Mouse (Mus musculus) cerebellum, postnatal 25 days (tissue): ENCODE measurements around the gene Rnf121.
"Not testable (repeated sequence)": the region's sequence is repeated elsewhere in the genome, so short reads cannot be mapped to it uniquely, and the experiment has no call there.

ENCODE experiments used
- DNase-seq, 2 experiments: peaks; one replicate each; pipeline ENCODE4 v3.0.0; 2021; ENCODE audit warnings: mixed read lengths in 2 of 2

The Rnf121 gene

DNA sequence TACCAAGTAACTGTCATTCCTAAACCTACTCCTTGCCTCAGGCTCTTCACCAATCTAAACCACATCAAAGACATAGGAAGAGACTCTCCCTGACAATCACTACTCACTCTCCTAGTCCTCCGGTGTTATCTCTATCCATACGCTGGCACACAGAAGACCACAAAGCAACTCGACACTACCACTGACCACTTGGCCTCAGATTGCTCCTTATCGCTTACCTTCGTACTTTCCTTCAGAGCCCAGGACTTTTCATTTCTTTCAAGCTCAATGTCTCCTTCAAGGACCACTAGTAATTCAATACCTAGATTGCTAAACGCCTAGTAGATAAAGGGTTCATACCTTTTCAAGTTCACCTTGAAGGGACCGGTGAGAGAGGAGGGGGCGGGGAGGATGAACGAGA lies 1.4 kb downstream of the Rnf121 start:
- no peak for DNase-seq

DNA sequence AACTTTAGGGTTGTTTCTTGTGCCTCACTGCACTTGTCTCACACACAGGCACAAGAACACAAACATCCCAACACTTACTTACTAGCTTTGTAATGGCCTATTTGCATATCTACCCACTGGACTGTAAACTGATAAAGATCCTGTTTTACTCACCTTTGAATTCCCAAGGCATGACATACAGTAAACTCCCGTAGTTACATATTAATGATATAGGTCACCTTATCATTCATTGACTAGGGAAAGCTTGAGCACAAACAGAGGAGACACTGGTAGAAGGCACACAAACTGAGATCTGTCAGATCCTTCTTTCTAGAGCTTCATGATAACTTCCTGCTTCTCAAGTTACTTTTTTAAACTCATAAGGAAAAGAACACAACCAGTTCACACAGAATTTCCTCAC lies 3.1 kb downstream of the Rnf121 start:
- no peak for DNase-seq

DNA sequence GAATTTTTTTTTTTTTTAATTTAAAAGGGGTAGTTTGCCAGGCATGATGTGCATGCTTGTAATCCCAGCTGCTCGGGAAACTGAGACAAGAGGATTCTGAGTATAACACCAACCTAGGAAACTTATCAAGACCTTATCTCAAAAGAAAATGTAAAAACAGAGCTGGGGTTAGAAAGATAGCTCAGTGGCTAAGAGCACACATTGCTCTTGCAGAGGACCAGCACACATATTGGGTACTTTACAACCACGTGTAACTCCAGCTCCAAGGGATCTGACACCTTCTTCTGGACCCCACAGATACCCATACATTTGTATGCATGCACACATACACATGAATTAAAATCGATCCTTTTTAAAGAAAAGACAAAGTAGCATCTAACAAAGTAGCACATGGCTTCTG lies 3.9 kb downstream of the Rnf121 start:
- no peak for DNase-seq

DNA sequence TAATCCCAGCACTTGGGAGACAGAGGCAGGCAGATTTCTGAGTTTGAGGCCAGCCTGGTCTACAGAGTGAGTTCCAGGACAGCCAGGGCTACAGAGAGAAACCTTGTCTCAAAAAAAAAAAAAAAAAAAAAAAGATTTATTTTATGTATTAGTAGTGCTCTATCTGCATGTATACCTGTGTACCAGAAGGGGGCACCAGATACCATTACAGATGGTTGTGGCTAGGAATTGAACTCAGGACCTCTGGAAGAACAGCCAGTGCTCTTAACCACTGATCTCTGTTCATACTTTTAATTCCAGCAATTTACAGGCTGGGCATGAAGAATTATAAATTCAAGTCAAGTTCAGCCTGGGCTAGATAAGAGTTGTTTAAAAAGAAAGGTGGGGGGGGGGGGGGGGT lies 16.7 kb downstream of the Rnf121 start:
- DNase-seq: not testable (repeated sequence)

DNA sequence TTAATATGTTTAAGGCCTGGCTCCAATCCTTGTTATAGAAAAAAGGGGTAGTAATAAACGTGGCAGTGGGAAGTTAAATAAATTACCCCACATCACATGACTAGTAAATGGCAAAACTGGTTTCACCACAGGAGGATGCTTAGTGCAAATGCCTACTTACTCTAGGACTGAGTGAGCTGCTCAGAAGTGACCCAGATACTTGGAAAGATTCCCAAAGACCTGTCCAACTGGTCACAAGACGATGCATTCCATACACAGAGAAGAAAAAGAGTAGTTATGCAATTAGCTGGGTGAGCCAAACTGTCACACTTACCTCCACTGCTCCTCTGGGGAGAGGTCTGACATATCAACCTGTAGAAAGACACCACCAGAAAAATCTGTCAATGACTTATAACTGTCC lies 23.0 kb downstream of the Rnf121 start:
- no peak for DNase-seq

DNA sequence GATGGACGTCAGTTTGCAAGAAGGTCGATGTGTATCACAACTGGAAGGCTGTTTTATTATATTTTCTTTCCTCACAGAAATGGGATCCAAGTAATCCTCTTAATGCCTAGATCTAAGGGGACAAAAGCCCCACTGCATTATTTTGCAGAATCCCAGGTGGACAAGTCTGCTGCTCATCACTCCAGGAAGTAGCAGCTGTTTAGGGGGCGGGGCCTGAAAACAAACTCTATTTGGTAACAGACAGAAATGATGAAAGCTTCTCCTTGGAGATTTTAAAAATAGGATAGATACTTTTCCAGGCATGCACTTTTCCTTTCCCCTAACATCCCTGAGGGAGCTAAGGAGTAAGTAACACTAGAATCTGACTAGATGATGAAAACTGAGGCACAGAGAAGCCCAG lies 28.0 kb downstream of the Rnf121 start:
- DNase-seq: no peak

DNA sequence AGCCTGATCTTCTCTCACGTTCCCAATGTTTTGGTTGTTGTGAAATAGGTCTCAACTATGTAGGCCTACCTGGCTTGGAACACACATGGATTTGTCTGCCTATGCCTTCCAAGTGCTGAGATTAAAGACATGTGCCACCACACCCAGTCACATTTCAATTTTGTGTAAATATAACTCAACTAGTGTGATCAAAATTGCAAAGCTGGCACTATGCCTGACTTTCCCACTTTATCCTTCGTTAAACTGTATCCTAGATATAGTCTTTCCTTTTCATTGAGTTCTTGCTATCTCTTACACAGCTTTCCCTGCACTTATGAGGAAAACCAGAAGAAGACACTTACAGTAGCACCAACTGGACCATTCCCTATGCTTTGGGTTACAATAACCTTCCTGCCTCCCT lies 29.7 kb downstream of the Rnf121 start:
- no peak for DNase-seq

DNA sequence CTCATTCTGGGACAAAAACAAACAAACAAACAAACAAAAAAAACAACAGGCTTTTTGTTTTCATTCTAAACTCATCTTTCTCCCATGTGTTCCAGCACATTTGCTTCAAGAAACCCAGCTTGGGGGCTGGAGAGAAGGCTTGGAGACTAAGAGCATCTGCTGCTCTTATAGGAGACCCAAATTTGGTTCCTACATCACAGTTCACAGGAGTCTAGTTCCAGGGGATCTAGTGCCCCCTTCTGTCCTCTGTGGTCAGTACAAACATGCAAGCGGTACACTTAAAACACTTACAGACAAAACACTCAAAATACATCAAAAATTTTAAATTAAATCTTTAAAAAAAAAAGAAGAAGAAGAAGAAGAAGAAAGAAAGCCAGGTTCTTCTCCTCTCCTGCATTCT lies 30.4 kb downstream of the Rnf121 start:
- peak; percentile 15 to 51 for DNase-seq

DNA sequence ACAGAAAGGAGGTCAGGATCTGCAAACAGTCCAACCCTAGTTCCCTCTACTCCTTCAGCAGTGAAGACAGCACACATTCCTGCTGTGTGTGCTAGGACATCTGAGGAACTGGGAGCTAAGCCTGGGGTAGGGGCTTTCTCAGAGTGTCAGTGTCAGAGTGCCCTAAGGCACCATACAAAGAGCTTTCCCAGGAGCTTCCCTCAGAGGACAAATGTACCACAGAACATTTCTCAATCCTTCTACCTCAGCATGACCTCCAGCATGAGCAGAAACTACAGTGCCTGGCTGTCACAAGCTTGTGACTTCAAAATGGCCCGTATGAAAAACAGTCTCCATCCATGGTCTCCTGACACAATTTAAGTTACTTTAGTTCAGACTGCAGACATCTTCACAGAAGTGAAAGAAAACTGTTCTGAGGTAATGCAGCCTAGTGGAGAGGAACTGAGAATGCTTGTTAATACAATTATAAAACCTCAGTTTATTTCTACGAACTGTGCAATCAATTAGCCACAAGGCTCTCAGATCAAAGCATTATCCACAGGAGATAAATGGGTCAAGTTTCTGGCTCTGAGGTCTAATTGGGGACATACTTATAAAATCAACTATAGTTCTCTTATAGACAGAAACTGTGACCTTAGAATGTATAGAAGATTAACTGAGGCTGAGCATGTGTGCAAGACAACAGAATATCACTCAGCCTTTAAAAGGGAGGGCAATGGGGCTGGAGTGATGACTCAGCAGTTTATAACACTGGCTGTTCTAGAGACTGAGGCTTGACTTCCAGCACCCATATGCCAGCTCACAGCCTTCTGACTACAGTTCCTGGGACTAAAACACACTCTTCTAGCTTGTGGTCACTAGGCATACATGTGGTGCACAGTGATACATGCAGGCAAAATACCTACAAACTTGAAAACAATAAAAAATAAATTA lies 39.8 kb downstream of the Rnf121 start:
- no peak for DNase-seq

DNA sequence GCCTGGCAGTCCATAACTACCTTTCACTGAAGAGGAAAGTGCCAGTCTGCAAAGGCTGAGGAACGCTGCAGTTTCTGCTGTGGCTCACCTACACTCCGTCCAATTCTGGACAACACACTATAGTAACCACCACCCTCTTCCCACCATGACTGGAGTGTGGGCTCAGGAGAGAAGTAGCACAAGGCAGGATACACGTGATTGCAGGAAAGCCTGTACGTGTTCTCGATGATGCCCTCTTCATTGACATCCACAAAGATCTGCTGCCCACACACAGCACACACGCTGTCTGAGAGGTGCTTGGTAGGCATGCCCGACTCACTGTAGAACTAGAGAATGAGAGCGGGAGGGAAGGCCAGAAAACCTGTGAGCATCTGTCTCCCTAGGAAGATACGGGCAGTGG lies 41.4 kb downstream of the Rnf121 start:
- no peak for DNase-seq

DNA sequence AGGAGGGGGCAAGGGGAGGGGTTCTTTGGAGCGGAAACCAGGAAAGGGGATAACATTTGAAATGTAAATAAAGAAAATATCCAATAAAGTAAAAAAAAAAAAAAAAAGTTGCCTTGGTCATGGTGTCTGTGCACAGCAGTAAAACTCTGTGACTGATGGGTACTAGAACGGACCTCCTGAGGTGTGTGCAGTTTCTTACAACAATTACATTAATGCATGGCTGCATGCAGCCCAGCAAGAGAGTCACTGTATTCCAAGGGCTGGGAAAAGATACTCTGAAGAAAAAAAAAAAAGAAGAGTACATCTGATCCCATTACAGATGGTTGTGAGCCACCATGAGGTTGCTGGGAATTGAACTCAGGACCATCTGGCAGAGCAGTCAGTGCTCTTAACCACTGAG lies 44.3 kb downstream of the Rnf121 start:
- not testable (repeated sequence) for DNase-seq

DNA sequence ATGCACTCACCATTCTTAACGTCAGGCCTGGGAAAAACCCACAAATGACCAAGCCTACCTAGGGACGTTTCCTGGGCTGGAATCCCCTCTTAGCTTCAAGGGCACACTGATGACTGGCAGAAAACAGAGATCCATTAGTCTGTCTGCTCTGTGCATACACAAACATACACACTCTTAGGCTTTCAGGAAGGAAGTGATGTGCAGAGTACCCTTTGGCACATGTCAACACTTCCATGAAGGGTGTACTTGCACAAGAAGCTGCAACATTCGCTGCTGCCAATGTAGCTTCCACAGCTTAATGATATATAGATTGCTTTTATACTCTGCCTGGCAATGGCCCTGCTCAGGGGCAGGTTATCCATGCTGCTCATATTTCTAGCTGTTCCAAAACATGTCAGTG lies 45.9 kb downstream of the Rnf121 start:
- no peak for DNase-seq

DNA sequence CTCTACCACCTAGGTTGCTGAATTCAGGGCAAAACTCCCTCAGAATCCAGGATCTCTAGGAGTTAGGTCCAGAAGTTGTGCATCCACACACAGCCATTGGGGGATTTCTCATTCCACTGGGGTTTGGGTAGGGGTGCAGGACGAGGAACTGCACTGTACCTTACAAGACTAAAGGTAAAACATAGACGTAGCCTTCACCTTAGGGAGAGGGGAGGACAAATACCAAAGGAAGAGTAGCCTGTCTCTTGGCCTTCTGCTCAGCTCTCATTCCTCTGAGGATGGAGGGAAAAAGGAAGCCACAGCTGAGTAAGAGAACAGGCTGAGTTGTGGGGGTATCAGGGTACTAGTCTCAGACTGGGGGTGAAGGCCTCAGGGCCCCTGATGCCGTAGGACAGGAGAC lies 46.7 kb downstream of the Rnf121 start, which contains the start of gene Il18bp:
TSS of gene Il18bp (minus strand) at position 101 of the 400 bp plus-strand sequence.
- no peak for DNase-seq

DNA sequence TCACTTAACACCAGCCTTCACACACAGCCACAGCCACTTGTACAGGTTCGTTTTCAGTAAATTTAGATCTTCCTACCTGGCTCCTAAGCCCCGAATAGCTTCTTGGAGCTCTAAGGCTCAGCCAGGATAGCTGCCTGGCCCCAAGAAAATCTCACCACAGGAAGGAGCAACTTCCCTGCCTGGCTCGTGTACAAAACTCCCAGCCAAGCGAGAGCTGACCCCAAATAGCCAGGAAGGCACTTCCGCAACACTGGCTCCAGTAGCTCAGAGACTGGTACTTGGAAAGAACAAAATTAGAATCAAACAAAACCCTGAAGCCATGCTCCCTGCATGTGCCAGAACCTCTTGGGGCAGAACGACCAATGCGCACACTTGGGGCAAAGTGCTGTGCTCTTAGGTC lies 47.2 kb downstream of the Rnf121 start:
- DNase-seq: peak in 1 of 2 experiments; percentile 43

DNA sequence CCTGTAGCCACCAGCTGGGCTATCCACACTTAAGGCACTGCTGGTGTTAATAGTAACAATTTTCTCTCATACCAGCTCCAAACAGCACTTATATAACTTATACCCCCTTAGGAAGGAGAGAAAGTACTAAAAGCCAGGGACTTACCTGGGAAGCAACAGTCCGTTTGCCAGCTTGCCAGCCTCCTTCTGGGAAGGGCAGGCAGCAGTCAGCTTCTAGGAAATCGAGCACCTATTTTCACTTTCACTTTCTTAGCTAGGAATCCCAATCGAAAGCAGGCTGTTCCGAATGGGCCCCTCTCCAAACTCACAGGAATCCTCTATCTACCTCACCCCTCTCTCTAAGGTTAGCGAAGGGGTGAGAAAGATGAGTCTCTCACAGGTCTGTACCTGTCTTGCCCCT lies 47.8 kb downstream of the Rnf121 start:
- DNase-seq: no peak

DNA sequence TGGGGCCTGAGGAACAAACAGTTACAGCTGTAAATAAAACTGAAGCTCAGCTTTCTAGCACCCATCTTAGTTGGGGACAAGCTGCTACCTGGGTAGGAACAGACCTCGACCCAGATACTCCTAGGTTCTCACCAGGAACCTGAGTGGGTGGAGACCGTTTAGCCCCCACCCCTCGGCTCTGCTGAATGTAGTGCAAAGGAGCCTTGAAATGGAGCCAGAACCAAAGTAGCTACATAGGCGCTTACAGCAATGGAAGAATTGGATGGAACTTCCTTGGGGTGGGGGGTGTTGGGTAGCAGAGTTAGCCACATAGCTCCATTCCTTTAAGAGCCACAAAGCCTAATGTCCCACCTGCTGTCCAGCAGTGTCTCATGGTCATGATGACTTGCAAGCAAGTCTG lies 48.3 kb downstream of the Rnf121 start:
- DNase-seq: no peak

DNA sequence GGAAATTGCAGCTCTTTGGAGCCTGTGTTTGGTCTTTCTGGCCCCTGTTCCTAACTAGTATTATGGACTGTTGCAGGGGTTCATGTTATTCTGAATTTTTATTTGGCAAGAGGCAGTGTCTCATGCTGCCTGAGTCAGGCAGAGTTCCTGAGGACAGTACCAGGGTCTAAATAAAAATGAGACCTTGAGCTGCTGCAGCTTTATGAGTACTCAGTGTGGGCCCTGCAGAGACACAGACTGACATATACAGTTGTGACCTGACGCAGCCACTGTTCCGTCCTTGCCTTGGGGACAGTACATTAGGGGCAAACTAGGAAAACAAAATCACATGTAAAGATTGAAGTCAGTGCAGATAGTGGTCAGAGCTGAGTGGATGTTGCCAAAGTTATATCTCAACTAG lies 50.3 kb downstream of the Rnf121 start:
- DNase-seq: no peak

DNA sequence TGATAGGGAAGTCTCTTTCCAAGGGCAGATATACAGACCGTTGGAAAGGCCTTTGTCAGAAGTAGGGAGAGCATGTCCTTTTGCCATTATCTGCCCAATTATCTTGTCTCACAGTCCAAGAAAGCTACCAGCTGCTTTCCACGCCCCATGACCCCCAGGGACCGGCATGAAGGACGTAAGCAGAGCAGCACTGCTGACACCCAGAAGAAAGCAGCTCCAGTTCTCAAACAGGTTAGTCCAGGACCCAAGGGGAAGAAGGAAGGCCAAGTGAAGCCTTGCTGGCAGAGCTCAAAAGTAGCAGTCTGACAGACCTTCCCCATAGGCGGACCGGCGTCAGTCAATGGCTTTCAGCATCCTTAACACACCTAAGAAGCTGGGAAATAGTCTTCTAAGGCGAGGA lies 51.9 kb downstream of the Rnf121 start:
- DNase-seq: no peak

DNA sequence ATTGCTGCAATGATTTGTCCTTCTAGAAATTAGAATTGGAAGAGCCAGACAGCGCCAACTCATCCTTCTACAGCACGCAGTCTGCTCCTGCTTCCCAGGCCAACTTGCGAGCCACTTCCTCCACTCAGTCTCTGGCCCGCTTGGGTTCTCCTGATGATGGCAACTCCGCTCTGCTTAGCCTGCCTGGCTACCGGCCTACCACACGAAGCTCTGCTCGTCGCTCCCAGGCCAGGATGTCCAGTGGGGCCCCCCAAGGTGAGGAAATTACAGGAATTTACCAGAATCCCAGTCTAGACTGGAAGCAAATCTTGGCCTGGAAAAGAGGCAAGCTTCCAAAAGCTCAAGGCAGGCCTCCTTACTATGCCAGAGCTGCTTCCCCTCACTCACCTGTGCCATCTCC lies 53.4 kb downstream of the Rnf121 start:
- peak; percentile 48 to 61 for DNase-seq

DNA sequence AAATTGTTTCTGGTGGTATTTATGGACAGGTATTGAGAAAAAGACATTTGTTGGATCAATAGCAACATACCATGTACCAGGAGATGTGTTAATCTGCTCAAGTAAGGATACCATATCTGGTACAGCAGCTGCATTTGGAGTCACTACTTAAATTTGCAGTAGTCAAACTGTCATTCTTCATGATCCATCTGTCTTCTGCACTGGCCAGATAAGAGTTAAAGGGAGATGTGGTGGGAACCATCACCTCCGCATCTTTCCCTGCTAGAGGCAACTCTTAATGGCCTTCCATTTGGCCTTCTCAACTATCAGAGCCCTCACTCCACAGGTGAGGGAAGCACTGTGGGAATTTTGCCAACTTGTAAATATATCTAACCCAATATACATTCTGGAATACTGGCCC lies 58.7 kb downstream of the Rnf121 start:
- DNase-seq: no peak

DNA sequence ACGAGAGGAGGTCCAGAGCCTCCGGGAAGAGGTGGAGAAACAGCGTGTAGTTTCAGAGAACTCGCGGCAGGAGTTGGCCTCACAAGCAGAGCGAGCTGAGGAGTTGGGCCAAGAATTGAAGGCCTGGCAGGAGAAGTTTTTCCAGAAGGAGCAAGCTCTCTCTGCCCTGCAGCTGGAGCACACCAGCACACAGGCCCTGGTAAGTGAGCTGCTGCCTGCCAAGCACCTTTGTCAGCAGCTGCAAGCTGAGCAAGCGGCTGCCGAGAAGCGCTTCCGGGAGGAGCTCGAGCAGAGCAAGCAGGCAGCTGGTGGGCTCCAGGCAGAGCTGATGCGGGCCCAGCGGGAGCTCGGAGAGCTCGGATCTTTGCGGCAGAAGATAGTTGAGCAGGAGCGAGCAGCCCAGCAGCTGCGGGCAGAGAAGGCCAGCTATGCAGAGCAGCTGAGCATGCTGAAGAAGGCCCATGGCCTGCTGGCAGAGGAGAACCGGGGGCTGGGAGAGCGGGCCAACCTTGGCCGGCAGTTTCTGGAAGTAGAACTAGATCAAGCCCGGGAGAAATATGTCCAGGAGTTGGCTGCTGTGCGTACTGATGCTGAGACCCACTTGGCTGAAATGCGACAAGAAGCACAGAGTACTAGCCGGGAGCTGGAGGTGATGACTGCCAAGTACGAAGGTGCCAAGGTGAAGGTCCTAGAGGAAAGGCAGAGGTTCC lies 64.2 kb downstream of the Rnf121 start:
- DNase-seq: peak; percentile 63 to 65

DNA sequence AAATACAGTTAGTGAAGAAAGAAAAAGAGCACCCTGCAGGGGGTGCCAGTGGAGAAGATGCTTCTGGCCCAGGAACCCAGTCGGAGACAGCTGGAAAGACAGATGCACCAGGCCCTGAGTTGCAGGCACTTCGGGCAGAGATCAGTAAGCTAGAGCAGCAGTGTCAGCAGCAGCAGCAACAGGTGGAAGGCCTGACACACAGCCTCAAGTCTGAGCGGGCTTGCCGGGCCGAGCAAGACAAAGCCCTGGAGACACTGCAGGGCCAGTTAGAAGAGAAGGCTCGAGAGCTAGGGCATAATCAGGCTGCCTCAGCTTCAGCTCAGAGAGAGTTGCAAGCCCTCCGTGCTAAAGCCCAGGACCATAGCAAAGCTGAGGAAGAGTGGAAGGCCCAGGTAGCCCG lies 65.0 kb downstream of the Rnf121 start:
- DNase-seq: peak; percentile 44 to 54

DNA sequence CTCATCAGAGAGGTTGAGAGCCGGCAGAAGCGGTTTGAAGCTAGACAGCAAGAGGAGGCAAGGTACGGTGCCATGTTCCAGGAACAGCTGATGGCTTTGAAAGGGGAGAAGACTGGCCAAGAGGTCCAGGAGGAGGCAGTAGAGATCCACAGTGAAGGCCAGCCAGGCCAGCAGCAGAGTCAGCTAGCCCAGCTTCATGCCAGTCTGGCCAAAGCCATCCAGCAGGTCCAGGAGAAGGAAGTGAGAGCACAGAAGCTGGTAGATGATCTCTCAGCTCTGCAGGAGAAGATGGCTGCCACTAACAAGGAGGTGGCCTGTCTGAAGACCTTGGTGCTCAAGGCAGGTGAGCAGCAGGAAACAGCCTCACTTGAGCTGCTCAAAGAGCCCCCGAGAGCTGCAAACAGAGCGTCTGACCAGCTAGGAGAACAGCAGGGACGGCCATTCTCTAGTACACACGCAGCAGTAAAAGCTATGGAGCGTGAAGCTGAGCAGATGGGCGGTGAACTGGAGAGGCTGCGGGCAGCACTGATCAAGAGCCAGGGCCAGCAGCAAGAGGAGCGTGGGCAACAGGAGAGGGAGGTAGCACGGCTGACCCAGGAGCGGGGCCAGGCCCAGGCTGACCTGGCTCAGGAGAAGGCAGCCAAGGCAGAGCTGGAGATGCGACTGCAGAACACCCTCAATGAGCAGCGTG lies 65.7 kb downstream of the Rnf121 start:
- peak; percentile 74 to 76 for DNase-seq
